Mouse (Mus musculus) E14TG2a.4 (cell line): ENCODE data around the gene Gm49711.

Experiments used
- H3K27me3 ChIP-seq: 2 replicates; pipeline ENCODE4 v1.6.1; 2014; ENCODE audit warnings: low read length, control low read depth; ENCODE audit not compliant: insufficient read depth
- H3K36me3 ChIP-seq: 2 replicates; pipeline ENCODE4 v1.6.1; 2014; ENCODE audit warnings: low read length, control low read depth; ENCODE audit not compliant: insufficient read depth
- H3K4me1 ChIP-seq: replicated peaks from 2 replicates; pipeline ENCODE4 v1.6.1; 2014; ENCODE audit warnings: low read depth, low read length, control low read depth
- H3K4me3 ChIP-seq: replicated peaks from 2 replicates; pipeline ENCODE4 v1.5.1; 2014; ENCODE audit warnings: mild to moderate bottlenecking, low read length
- H3K9me3 ChIP-seq: 2 replicates; pipeline ENCODE4 v1.6.1; 2014; ENCODE audit warnings: low read length, control low read depth
- CTCF ChIP-seq: conservative IDR thresholded peaks from 2 replicates; pipeline ENCODE4 v1.5.1; 2014; ENCODE audit warnings: low read length
- NANOG ChIP-seq: IDR thresholded peaks from 2 replicates; pipeline ENCODE4 v1.6.1; 2014; ENCODE audit warnings: borderline replicate concordance, low read length, mixed read lengths
- POU5F1 ChIP-seq: IDR thresholded peaks from 2 replicates; pipeline ENCODE4 v1.6.1; 2014; ENCODE audit warnings: low read length, borderline replicate concordance

The Gm49711 gene

DNA sequence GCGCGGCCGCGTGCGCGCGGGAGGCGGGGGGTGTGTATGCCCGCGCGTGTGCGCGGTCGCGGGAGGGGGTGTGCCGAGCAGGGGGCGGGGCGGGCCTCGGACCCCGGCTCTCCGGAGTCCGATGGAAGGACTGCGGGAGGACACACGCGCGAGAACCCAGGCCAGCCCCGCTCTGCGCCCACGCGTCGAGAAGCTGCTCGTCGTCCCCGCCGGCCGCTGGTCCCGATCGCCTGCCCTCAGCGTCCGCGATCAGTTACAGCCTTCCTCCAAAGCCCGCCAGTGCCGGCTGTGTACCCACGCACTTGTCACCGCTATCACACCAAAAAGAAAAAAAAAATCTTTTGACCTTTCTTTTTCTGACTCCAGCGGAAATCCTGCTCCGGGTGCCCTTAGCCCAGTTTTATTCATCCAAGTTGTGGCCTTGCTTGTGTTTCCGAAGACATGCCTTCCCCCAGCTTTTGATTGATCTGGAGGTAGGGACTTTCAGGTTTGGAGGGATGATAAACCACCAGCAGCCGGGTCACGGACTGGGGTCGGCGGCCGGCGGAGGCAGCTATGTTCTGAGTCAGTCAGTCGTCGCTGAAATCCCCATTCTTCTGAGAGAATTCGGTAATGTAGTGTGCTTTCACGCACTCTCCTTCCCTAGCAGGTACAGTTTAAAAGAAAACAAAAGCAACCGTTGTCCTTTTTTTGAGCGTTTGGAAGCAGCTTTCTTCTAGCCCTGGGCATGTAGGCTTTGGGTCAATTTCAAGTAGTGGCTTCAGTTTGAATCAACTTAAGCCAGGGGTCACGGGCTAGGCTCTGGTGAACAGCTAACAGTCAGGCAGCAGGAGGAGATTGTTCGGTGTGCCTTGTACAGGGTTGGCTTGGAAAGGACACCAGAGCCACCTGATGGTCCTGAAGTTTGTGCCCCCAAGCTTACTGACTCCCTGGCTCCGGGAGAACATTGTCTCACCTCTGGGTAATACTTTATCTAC, 816 bp downstream of the Gm49711 start:
- TF ChIP-seq CTCF: no peak
- no peak for TF ChIP-seq POU5F1
- TF ChIP-seq NANOG: no peak
- H3K27me3 ChIP-seq: peaks cover 19% of the 10 kb centered on the region
- peaks cover 29% of the 10 kb centered on the region for H3K4me1 ChIP-seq
- peaks cover 6% of the 10 kb centered on the region for H3K9me3 ChIP-seq
- H3K36me3 ChIP-seq: peaks cover 38% of the 10 kb centered on the region
- H3K4me3 ChIP-seq: peak overlapping the region; percentile 91

DNA sequence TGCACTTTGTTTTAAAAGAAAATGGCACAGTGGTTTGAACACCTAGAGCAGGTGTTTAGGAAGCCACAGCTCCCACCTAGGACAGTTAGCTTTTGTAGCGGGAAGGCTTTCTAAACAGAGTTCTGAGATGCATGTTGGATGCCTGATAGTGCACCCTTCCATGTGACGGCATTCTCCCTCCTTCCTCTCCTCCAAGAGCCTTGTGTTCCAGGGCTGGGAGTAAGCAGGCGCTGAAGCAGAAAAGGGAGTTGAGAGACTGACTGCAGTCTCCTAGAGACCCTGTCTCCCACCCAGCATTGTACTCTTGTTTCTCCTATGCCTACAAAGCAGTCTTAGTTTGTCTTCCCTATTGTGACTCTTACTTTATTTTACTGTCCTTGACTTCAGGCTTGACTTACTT, 2.1 kb downstream of the Gm49711 start:
- TF ChIP-seq NANOG (no peak), CTCF (no peak), POU5F1 (no peak)
- Histone ChIP-seq H3K36me3 (peaks cover 50% of the 10 kb centered on the region), H3K9me3 (no peaks in the 10 kb centered on the region), H3K4me1 (peaks cover 29% of the 10 kb centered on the region), H3K27me3 (peaks cover 16% of the 10 kb centered on the region), H3K4me3 (no peak overlapping the region)

DNA sequence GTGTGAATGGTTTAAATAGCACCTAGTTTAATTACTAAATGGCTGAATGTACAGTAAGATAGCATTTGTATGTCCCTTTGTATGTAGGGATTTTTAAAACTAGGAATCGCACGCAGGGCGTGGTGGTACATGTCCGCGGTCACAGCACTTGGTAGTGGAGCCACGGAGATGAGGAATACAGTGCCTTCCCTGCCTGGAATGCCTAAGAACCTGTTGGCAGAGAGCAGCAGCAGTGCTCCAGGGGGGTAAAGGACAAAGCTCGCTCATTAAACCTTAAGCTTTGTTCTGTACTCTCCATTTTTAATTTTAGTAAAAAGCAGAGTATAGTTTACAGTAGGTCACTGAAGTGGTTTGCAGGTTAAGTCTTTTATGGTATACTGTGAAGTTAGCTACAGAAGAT, 3.5 kb downstream of the Gm49711 start:
- peaks cover 60% of the 10 kb centered on the region for H3K36me3 ChIP-seq
- peaks cover 35% of the 10 kb centered on the region for H3K4me1 ChIP-seq
- peaks cover 12% of the 10 kb centered on the region for H3K27me3 ChIP-seq
- no peak for TF ChIP-seq NANOG
- H3K9me3 ChIP-seq: no peaks in the 10 kb centered on the region
- no peak overlapping the region for H3K4me3 ChIP-seq

DNA sequence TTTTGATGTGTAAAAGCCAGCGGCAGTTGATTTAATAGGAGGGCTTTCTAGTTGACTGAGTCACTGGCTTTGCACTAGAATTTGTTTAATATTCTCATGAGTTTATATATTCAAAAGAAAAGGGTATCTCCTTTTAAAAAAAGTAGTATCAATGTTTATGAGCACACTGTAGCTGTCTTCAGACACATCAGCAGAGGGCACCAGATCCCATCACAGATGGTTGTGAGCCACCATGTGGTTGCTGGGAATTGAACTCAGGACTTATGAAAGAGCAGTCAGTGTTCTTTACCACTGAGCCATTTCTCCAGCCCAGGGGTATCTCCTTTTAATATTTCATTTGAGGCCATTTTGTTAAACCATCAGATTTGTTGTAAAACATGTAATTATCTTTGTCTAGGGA, 4.7 kb downstream of the Gm49711 start:
- Histone ChIP-seq H3K4me1 (peaks cover 40% of the 10 kb centered on the region), H3K36me3 (peaks cover 72% of the 10 kb centered on the region), H3K4me3 (no peak overlapping the region), H3K27me3 (peaks cover 12% of the 10 kb centered on the region), H3K9me3 (no peaks in the 10 kb centered on the region)
- TF ChIP-seq CTCF: no peak
- TF ChIP-seq NANOG: no peak
- no peak for TF ChIP-seq POU5F1

DNA sequence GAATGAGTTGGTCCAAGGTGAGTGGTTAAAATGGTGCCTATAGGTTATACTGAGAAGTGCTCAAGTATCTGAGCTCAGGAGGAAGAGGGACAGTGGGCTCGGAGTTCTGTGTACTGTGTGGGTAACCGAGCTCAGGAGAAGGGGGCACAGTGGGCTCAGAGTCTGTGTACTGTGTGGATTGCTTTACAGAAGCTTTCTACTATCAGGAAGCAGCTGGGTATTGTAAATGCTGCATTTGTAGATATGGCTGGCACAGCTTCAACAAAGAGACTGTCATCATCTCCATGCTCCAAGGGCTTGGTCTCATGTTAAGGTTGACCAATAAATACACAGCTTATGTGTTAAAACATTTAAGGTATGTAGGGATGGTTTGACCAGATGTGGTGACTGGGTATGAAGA, 6.7 kb downstream of the Gm49711 start:
- Histone ChIP-seq H3K9me3 (no peaks in the 10 kb centered on the region), H3K27me3 (no peaks in the 10 kb centered on the region), H3K36me3 (peaks cover 83% of the 10 kb centered on the region), H3K4me3 (no peak overlapping the region), H3K4me1 (peaks cover 47% of the 10 kb centered on the region)
- TF ChIP-seq CTCF: no peak
- no peak for TF ChIP-seq NANOG
- TF ChIP-seq POU5F1: no peak

DNA sequence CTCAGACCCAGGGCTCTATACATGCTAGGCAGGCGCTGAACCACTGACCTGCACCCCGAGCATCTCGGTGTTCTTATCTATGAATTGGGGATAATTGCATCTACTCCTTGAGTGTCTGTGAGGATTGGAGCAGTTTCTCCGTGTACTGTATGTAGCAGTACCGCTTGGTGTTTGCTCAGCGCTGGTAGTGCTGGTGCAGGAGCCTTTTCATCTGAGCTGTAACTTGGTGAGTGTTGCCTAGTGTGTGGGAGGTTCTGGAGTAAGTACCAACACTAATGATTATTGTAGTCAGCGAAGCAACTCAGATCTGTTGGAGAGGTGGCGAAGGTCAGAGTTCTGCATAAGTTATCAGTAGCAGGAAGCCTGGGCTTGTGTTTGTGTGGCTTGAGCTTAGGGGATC, 12.2 kb downstream of the Gm49711 start:
- Histone ChIP-seq H3K27me3 (no peaks in the 10 kb centered on the region), H3K36me3 (peaks cover 52% of the 10 kb centered on the region)

DNA sequence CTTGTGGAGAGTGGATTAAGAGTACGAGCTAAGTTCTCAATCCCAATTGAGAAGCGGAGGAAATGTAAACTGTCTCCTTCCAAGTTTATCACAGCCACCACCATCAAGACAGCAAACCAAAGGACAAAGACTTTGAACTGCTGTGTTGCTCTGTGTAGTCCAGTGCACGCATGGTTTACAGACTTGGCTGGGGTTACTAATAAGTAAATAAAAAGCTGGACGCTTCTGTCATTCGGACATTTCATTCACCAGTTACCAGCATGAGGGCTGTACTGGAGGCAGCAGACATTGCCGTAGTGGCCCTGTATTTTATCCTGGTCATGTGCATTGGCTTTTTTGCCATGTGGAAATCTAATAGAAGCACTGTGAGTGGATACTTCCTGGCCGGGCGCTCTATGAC, 18.7 kb downstream of the Gm49711 start:
- peaks cover 40% of the 10 kb centered on the region for H3K36me3 ChIP-seq
- H3K27me3 ChIP-seq: no peaks in the 10 kb centered on the region
- 0 out of 2 replicates have a peak, but pooled peaks cover 3% of the 10 kb centered on the region for H3K4me1 ChIP-seq
- H3K4me3 ChIP-seq: no peak overlapping the region
- H3K9me3 ChIP-seq: peaks cover 6% of the 10 kb centered on the region
- TF ChIP-seq CTCF (no peak), NANOG (no peak), POU5F1 (no peak)

More for the DNA sequence above, 12.2 kb downstream of the Gm49711 start:
- no peak for TF ChIP-seq POU5F1
- H3K9me3 ChIP-seq: no peaks in the 10 kb centered on the region
- no peak overlapping the region for H3K4me3 ChIP-seq
- peaks cover 52% of the 10 kb centered on the region for H3K4me1 ChIP-seq

DNA sequence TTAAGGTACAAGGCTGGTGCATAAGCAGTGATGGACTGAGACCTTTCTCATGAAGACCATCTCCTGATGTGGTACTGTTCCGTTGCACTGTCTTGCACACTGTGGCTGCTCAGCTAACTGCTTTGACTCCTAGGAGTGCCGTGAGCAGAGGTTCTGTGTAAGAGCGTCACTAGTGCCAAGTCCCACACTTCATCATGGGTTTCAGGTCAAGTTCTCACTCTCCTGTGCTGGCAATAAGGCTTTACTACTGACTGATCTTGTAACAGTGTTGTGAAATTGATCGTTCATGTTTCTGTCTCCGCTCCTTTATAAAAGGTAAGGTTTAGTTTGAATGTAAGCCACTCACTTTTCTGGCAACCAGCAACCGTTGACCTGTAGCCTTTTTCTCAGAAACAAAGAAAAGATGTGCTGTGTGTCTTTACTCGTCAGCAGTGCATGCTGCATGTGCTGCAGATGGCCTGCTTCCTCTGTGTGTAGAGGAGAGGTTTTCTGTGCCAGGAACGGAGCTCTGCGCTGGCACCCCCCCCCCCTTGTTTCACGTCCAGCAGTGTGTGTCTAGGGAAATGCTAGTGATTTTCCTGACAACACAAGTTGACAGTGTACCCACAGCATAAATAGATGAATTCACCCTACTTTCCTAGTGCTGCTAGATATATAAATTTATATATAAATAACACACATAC, 25.8 kb downstream of the Gm49711 start:
- no peak overlapping the region for H3K4me3 ChIP-seq
- TF ChIP-seq POU5F1 (no peak), CTCF (no peak), NANOG (no peak)
- no peaks in the 10 kb centered on the region for H3K9me3 ChIP-seq
- H3K4me1 ChIP-seq: peaks cover 7% of the 10 kb centered on the region
- H3K27me3 ChIP-seq: no peaks in the 10 kb centered on the region
- peaks cover 13% of the 10 kb centered on the region for H3K36me3 ChIP-seq

DNA sequence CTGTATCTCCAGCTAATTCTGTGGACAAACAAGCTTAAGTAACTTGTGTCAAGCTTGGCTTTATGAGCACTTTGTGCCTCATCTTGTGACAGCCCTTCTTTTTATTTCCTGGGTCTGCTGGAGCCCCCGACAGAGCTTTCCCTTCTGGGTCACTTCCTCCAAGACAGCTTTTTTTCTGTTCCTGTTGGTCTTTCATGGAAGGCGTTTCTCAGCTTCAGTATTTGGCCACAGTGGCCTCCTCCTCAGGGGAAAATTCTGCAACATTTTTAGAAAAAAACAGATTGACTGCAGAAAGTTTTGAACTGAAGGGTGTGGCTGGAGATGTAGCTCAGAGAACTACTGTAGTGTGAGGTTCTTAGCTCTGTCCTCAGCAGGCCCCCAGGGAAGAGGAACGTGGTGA, 31.1 kb downstream of the Gm49711 start:
- no peak overlapping the region for H3K4me3 ChIP-seq
- peaks cover 14% of the 10 kb centered on the region for H3K4me1 ChIP-seq

More for the DNA sequence above, 31.1 kb downstream of the Gm49711 start:
- TF ChIP-seq CTCF: no peak
- TF ChIP-seq POU5F1: no peak
- TF ChIP-seq NANOG: no peak
- Histone ChIP-seq H3K27me3 (no peaks in the 10 kb centered on the region), H3K36me3 (peaks cover 8% of the 10 kb centered on the region), H3K9me3 (no peaks in the 10 kb centered on the region)
